Mouse (Mus musculus): ENCODE measurements at regions not wholly inside any gene's neighbourhood (a gene's known extent, or its start where the extent isn't known, plus 50 kb on each side); places are given as distances from the start of the nearest gene placed in this dataset.

DNA sequence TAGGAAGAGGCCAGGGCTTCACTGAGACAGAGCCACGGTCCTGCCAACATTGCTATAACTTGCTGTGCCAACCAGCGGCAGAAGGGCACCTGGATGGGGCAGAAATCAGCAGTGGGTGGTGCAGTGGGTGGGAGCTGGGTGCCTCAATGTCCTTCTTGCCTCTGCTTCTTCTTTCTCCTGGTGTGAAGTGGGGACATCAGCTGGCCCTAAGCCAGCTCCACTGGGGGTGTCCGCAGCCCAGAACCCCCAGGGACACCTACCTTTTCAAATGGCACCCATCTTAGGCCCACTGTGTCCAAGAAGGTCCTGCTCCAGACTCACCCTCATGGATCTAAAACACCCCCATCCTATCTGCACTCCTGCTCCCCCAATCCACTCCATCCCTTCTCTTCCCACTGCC is 49.9 kb upstream of the Otos start:
- no peak for DNase-seq (ENCODE audit: extremely low read depth, insufficient read length, low spot score)

All from 3134 (cell line).